Mouse (Mus musculus) lung, adult 2 months (tissue): ENCODE measurements around the gene Gm5741. TPM values are rescaled to one million over a fixed set of nuclear protein-coding genes. Genes with fewer than 3 reads are reported as not detected.
"Not testable (repeated sequence)": the region's sequence is repeated elsewhere in the genome, so short reads cannot be mapped to it uniquely, and the experiment has no call there.

Experiments used
- DNase-seq: peaks from one replicate; pipeline ENCODE4 v3.0.0; 2022
- H3K4me1 ChIP-seq: fragments of 200-500 bp; 2 replicates; pipeline ENCODE4 v1.6.1; 2011; ENCODE audit warnings: low read length; ENCODE audit not compliant: control insufficient read depth, insufficient read depth
- H3K4me3 ChIP-seq: fragments of 200-500 bp; replicated peaks from 2 replicates; pipeline ENCODE3; 2011; ENCODE audit warnings: low read depth, mild to moderate bottlenecking, control low read depth, low read length; ENCODE audit errors: extremely low read depth
- CTCF ChIP-seq: fragments of 200-500 bp; IDR thresholded peaks from 2 replicates; pipeline ENCODE4 v1.5.1; 2011; ENCODE audit warnings: mild to moderate bottlenecking, low read length, control low read depth; ENCODE audit not compliant: insufficient read depth
- POLR2A ChIP-seq: fragments of 200-500 bp; IDR thresholded peaks from 2 replicates; pipeline ENCODE4 v1.6.1; 2011; ENCODE audit warnings: low read depth, mild to moderate bottlenecking, control low read depth, low read length, borderline replicate concordance; ENCODE audit errors: extremely low read depth
- WGBS: fragments of 180-500 bp; shearing (Covaris S2); methylation state at CpG from one replicate; pipeline ENCODE4 v1.1.7; 2018; 5-methylcytosine and 5-hydroxymethylcytosine counted together
- polyA plus RNA-seq: library from polyadenylated mRNA; depleted of rRNA; stranded (reverse); fragments of >200 nt; gene quantifications from 2 replicates; pipeline ENCODE4 v1.2.3, GENCODE M21; 2012

Gm5741 gene
- polyA plus RNA-seq, 1 experiment: not detected

- 79% methylated on average over 2 of the region's 2 CpGs for WGBS
- no peak for DNase-seq
- Histone ChIP-seq H3K4me1 (peaks cover 2% of the 10 kb centered on the region), H3K4me3 (no peak overlapping the region)
- TF ChIP-seq POLR2A (no peak), CTCF (no peak)
These were observed 21.0 kb upstream of the Gm5741 start for GRCm38 (mm10) chr8:85088771-85089170.

DNA sequence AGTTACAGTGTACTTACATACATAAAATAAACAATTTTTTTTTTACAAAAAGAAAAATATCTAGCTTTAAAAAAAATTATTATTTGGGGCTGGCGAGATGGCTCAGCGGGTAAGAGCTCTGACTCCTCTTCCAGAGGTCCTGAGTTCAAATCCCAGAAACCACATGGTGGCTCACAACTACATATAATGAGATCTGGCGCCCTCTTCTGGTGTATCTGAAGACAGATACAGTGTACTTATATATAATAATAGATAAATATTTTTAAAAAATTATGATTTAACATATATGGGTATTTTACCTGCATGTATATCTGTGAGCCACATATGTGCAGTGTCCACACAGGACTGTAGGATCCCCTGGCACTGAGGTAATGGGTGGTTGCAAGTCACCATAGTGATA, 18.5 kb upstream of the Gm5741 start:
- H3K4me3 ChIP-seq: no peak overlapping the region
- peaks cover 9% of the 10 kb centered on the region for H3K4me1 ChIP-seq
- DNase-seq: no peak
- WGBS: 90% methylated on average over 3 of the region's 3 CpGs
- TF ChIP-seq POLR2A (no peak), CTCF (no peak)

DNA sequence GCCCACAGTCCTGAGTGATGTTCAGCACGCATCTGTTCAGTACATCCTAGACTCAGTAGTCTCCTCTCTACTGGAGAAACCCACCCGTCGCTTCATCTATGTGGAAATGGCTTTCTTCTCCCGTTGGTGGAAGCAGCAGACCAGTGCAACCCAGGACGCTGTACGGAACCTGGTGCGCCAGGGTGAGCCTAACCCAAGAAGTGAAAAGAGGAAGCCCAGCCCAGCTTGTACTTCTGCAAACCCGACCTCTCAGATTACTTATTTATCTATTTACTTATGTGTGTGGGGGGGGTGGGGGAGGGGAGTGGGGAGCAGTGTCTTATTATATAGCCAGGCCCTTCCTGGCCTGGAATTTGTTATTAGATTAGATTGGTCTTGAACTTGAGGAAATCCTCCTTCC, 16.9 kb upstream of the Gm5741 start:
- H3K4me1 ChIP-seq: peaks cover 15% of the 10 kb centered on the region
- DNase-seq: no peak
- TF ChIP-seq CTCF (no peak), POLR2A (no peak)
- 80% methylated on average over 8 of the region's 8 CpGs for WGBS
- no peak overlapping the region for H3K4me3 ChIP-seq

DNA sequence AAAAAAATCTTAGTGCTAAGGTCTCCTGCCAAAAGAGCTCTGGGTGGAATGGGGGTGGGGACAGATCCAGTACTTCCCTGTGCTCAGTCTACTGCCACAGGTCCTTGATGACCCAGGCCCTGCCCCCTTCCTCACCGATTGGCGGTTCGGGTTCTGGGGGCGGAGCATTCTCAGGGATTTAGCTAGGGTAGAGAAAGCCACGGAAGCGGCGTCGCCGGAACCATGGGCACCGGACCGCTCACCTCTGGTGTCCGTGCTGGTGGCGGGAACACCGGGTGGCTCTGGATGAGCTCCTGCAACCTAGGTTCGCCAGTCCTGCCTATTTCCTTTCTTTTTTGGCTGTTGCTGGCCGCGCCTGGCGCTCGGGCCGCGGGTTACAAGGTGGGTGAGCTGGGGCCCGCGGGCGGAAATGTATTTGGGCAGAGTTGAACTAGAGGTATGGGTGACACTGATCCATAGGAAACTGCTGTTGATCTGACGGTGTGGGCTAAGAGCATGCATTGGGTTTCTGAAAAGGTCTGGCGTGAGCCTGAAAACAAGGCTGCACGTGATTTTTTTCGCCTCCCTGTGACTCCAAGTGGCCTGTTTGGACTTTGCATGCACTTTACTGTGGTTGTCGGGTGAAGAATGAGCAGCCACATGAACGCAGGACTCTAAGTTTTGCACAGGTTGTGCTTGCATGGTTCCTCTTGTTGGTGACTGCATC, 15.5 kb upstream of the Gm5741 start, which contains the start of gene Man2b1:
Gene Man2b1 (plus strand): TSS at position 163 of the 706 bp plus-strand sequence.
- under 1% methylated on average over 30 of the region's 30 CpGs for WGBS
- peak; percentile 89 for DNase-seq
- TF ChIP-seq CTCF (0 out of 2 replicates have a peak, but pooled peaks have one; percentile 9), POLR2A (peak; percentile 94; the same call in 1 of the 2 replicates)
- Histone ChIP-seq H3K4me1 (peaks cover 15% of the 10 kb centered on the region), H3K4me3 (peak within 1 kb of the TSS; percentile 90)

DNA sequence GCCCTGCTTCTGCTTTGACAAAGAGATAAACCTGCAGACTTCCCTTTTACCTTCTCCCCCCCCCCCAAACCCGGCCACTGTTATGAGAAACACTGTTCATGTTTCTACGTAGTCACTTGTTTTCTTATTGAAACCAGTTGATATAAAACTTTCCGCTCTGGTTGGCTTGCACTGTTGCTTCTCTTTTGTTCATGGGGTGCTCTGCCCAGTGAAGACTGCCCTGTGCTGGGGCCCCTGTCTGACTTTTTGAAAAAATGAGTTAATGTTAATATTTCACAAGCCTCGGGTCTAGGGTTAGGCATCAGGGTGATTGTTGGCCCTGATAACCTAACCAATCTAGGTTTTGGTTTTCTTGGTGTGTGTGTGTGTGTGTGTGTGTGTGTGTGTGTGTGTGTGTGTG, 14.4 kb upstream of the Gm5741 start:
- DNase-seq, H3K4me3 ChIP-seq: not testable (repeated sequence)
- 70% methylated on average over 4 of the region's 4 CpGs for WGBS
- peaks cover 15% of the 10 kb centered on the region for H3K4me1 ChIP-seq

- H3K4me1 ChIP-seq: peaks cover 15% of the 10 kb centered on the region
- DNase-seq: peak; percentile 62
- TF ChIP-seq CTCF (no peak), POLR2A (no peak)
- WGBS: under 1% methylated on average over 9 of the region's 9 CpGs
- H3K4me3 ChIP-seq: peak within 1 kb of the TSS; percentile 87
These were observed 13.4 kb upstream of the Gm5741 start, which contains the start of gene Wdr83 for GRCm38 (mm10) chr8:85081216-85081555. TSS of gene Wdr83 (minus strand) at chr8:85081306.

DNA sequence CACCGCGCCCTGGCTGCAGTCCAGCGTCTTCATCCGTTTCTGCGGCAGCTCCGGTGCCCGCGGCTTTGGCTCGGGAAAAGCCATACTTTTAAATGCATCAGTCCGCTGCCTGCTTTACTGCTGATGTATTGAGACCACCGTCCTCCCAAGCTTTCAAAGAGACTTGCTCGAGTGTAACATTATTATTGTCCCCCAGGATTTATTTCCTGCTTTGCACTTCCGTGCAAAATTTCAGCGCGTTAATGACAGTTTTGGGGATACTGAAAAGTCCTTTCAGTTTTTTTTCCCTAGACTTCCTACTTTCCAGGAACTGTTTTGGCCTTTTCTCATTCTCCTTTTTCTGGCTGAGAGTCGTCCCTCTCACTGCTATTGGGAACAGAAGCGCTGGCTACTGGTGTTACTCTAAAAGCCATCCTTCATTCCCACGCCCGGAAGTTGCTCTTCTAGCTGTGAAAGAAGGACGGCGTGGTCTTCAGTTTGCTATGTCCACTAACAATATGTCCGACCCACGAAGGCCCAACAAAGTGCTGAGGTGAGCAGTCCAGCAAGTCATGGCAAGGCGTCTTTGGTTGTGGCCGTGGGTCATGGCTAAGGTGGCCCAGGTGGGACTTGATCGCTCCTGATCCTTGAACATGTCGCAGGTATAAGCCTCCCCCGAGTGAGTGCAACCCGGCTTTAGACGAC, 12.9 kb upstream of the Gm5741 start, which contains the start of gene Wdr83os:
Gene Wdr83os (plus strand): TSS at position 209 of the 684 bp plus-strand sequence.
- peak; percentile 68 for DNase-seq
- WGBS: under 1% methylated on average over 30 of the region's 30 CpGs
- H3K4me3 ChIP-seq: peak within 1 kb of the TSS; percentile 87

GRCm38 (mm10) chr8:85080214-85080531, 12.4 kb upstream of the Gm5741 start:
- H3K4me3 ChIP-seq: peak overlapping the region; percentile 87
- WGBS: under 1% methylated on average over 25 of the region's 25 CpGs
- TF ChIP-seq POLR2A: no peak
- no peak for TF ChIP-seq CTCF
- DNase-seq: no peak
- peaks cover 15% of the 10 kb centered on the region for H3K4me1 ChIP-seq

More for the DNA sequence above, 12.9 kb upstream of the Gm5741 start, which contains the start of gene Wdr83os:
- TF ChIP-seq CTCF: no peak
- no peak for TF ChIP-seq POLR2A
- peaks cover 15% of the 10 kb centered on the region for H3K4me1 ChIP-seq

GRCm38 (mm10) chr8:85076993-85077392, 9.2 kb upstream of the Gm5741 start:
- DNase-seq: peak; percentile 57
- no peak overlapping the region for H3K4me3 ChIP-seq
- 0% methylated on average over 2 of the region's 2 CpGs for WGBS
- H3K4me1 ChIP-seq: peaks cover 16% of the 10 kb centered on the region
- TF ChIP-seq CTCF (peak; percentile 96), POLR2A (no peak)

DNA sequence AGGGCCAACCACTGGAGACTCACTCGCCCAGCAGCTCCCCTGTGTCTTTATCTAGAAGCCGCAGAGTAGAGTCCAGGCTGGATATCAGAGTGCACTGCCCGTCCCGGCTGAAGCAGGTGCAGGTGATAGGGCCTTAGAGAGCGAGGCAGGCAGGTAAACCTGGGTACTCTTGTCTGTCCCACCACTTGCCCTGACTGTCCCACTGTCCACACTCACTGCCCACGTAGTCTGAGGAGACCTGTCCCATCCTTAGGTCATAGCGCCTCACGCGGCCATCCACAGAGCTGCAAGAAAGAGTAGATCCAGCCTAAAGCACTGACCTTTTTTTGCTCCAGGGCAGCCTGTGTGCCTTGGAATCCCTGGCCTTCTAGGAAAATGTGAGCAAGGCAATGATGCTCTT, 8.2 kb upstream of the Gm5741 start:
- 77% methylated on average over 9 of the region's 9 CpGs for WGBS
- Histone ChIP-seq H3K4me1 (peaks cover 12% of the 10 kb centered on the region), H3K4me3 (no peak overlapping the region)
- TF ChIP-seq POLR2A (no peak), CTCF (peak; percentile 58)
- peak; percentile 41 for DNase-seq
